Mouse (Mus musculus) C2C12 (cell line): ENCODE measurements around the gene Fam131c. TPM values are rescaled to one million over a fixed set of nuclear protein-coding genes. Genes with fewer than 3 reads are reported as not detected.

Source experiments
- H3K27me3 ChIP-seq: one replicate; pipeline ENCODE4 v1.6.1; 2011; ENCODE audit not compliant: control insufficient read depth, insufficient read depth, insufficient read length
- H3K36me3 ChIP-seq: one replicate; pipeline ENCODE4 v1.6.1; 2011; ENCODE audit not compliant: control insufficient read depth, insufficient read depth
- H3K4me3 ChIP-seq: one replicate; pipeline ENCODE4 v1.5.1; 2011; ENCODE audit warnings: mild to moderate bottlenecking, control low read depth; ENCODE audit not compliant: poor library complexity, insufficient read depth, severe bottlenecking
- H3K79me2 ChIP-seq: one replicate; pipeline ENCODE4 v1.6.1; 2011; ENCODE audit not compliant: control insufficient read depth, insufficient read depth
- H3K79me3 ChIP-seq: one replicate; pipeline ENCODE4 v1.6.1; 2011; ENCODE audit warnings: low read depth, control low read depth
- H3ac ChIP-seq: one replicate; pipeline ENCODE3; 2011; ENCODE audit warnings: low read depth; ENCODE audit not compliant: control insufficient read depth, insufficient read length
- CEBPB ChIP-seq: IDR thresholded peaks from one replicate; pipeline ENCODE4 v1.6.1; 2011; ENCODE audit warnings: low read depth, mild to moderate bottlenecking, control low read depth, moderate library complexity
- CTCF ChIP-seq: IDR thresholded peaks from one replicate; pipeline ENCODE4 v1.5.1; 2011; ENCODE audit not compliant: control insufficient read depth, insufficient read depth, insufficient read length
- FOSL1 ChIP-seq: IDR thresholded peaks from one replicate; pipeline ENCODE4 v1.8.0; 2011; ENCODE audit warnings: mild to moderate bottlenecking, low read length; ENCODE audit not compliant: poor library complexity, insufficient read depth, severe bottlenecking
- MAX ChIP-seq: IDR thresholded peaks from one replicate; pipeline ENCODE4 v1.6.1; 2011; ENCODE audit warnings: mild to moderate bottlenecking, control low read depth
- MYOD1 ChIP-seq: IDR thresholded peaks from one replicate; pipeline ENCODE4 v1.6.1; 2011; ENCODE audit warnings: low read depth; ENCODE audit not compliant: control insufficient read depth, insufficient read length
- MYOG ChIP-seq: IDR thresholded peaks from one replicate; pipeline ENCODE4 v1.6.1; 2011; ENCODE audit not compliant: control insufficient read depth, insufficient read length; ENCODE audit errors: extremely low read depth
- USF1 ChIP-seq: IDR thresholded peaks from one replicate; pipeline ENCODE4 v1.6.1; 2011; ENCODE audit warnings: low read depth, mild to moderate bottlenecking, control low read depth, moderate library complexity
- long read RNA-seq, 2 experiments: library from polyadenylated mRNA; unstranded; transcript quantifications; one replicate each; pipeline ENCODE4 v2.0.0; 2019 to 2020
- polyA plus RNA-seq: library from polyadenylated mRNA; unstranded; fragments of >200 nt; fragmentation: generic; extraction: Trizol; gene quantifications from one replicate; pipeline ENCODE4 v1.2.1, GENCODE M21; 2012; ENCODE audit warnings: missing spikeins

Gene Fam131c
- polyA plus RNA-seq, result 1.9 TPM
- long read RNA-seq, experiment 1, partial matches to known transcripts, result 1 of 2 reads
- long read RNA-seq, experiment 1, other reads (novel, unspliced or antisense), result 0 of 2 reads
- long read RNA-seq, experiment 2, partial matches to known transcripts, result 0 of 5 reads
- long read RNA-seq, experiment 2, other reads (novel, unspliced or antisense), result 1 of 5 reads

GRCm38 (mm10) chr4:141367997-141368791 lies at the start of gene Fam131c:
Gene Fam131c, plus strand, starts transcription at chr4:141368220.
- H3K4me3 ChIP-seq, result no peak within 1 kb of the TSS
- no peaks in the 10 kb centered on the region for H3K27me3 ChIP-seq
- no peaks in the 10 kb centered on the region for H3K36me3 ChIP-seq

GRCm38 (mm10) chr4:141322526-141322925 lies 45.5 kb upstream of the Fam131c start:
- peaks cover 100% of the 10 kb centered on the region for H3K36me3 ChIP-seq
- no peak overlapping the region for H3K4me3 ChIP-seq

More at GRCm38 (mm10) chr4:141367997-141368791, at the start of gene Fam131c:
- Histone ChIP-seq H3ac (peak within 1 kb of the TSS; percentile 31), H3K79me2 (no peaks in the 10 kb centered on the region), H3K79me3 (no peaks in the 10 kb centered on the region)
- TF ChIP-seq MYOD1 (no peak), USF1 (no peak), CEBPB (no peak), MYOG (no peak), CTCF (no peak), MAX (no peak), FOSL1 (no peak)

GRCm38 (mm10) chr4:141324771-141325191 lies 43.2 kb upstream of the Fam131c start:
- Histone ChIP-seq H3K27me3 (no peaks in the 10 kb centered on the region), H3K79me2 (peaks cover 61% of the 10 kb centered on the region), H3K79me3 (peaks cover 17% of the 10 kb centered on the region), H3ac (no peak overlapping the region), H3K4me3 (no peak overlapping the region), H3K36me3 (peaks cover 100% of the 10 kb centered on the region)
- TF ChIP-seq MYOG (no peak), MAX (no peak), CEBPB (no peak), FOSL1 (no peak), USF1 (no peak)

More at GRCm38 (mm10) chr4:141322526-141322925, 45.5 kb upstream of the Fam131c start:
- H3ac ChIP-seq, result no peak overlapping the region
- H3K79me2 ChIP-seq, result peaks cover 83% of the 10 kb centered on the region
- TF ChIP-seq FOSL1, result no peak
- no peak for TF ChIP-seq MYOD1
- no peak for TF ChIP-seq CTCF
- TF ChIP-seq CEBPB, result no peak
- no peak for TF ChIP-seq MYOG
- no peak for TF ChIP-seq MAX
- TF ChIP-seq USF1, result no peak
- no peaks in the 10 kb centered on the region for H3K27me3 ChIP-seq
- H3K79me3 ChIP-seq, result peaks cover 35% of the 10 kb centered on the region

- Histone ChIP-seq H3K27me3 (no peaks in the 10 kb centered on the region), H3K4me3 (no peak overlapping the region), H3K79me2 (peaks cover 55% of the 10 kb centered on the region), H3K79me3 (peaks cover 15% of the 10 kb centered on the region), H3ac (no peak overlapping the region), H3K36me3 (peaks cover 92% of the 10 kb centered on the region)
- TF ChIP-seq MYOD1 (no peak), CEBPB (no peak), CTCF (no peak), MYOG (no peak), USF1 (no peak), FOSL1 (no peak), MAX (no peak)
These were observed 42.4 kb upstream of the Fam131c start for GRCm38 (mm10) chr4:141325636-141326035.

- Histone ChIP-seq H3K36me3 (peaks cover 77% of the 10 kb centered on the region), H3K79me3 (peaks cover 12% of the 10 kb centered on the region), H3ac (no peak overlapping the region), H3K79me2 (peaks cover 41% of the 10 kb centered on the region), H3K27me3 (no peaks in the 10 kb centered on the region), H3K4me3 (no peak overlapping the region)
- no peak for TF ChIP-seq CEBPB
- TF ChIP-seq MYOG, result no peak
- TF ChIP-seq CTCF, result no peak
- no peak for TF ChIP-seq MAX
- no peak for TF ChIP-seq MYOD1
- TF ChIP-seq FOSL1, result no peak
- TF ChIP-seq USF1, result no peak
These were observed 40.9 kb upstream of the Fam131c start for GRCm38 (mm10) chr4:141327075-141327474.

GRCm38 (mm10) chr4:141328742-141329141 lies 39.3 kb upstream of the Fam131c start:
- Histone ChIP-seq H3K4me3 (no peak overlapping the region), H3K36me3 (peaks cover 60% of the 10 kb centered on the region)

More at GRCm38 (mm10) chr4:141328742-141329141, 39.3 kb upstream of the Fam131c start:
- Histone ChIP-seq H3K27me3 (no peaks in the 10 kb centered on the region), H3ac (no peak overlapping the region), H3K79me2 (peaks cover 24% of the 10 kb centered on the region), H3K79me3 (peaks cover 4% of the 10 kb centered on the region)
- TF ChIP-seq CEBPB (no peak), USF1 (no peak), MYOG (no peak), CTCF (no peak), MAX (no peak), MYOD1 (no peak), FOSL1 (no peak)
